Mouse (Mus musculus): ENCODE results near the gene Prkcg.

Gene Prkcg

DNA sequence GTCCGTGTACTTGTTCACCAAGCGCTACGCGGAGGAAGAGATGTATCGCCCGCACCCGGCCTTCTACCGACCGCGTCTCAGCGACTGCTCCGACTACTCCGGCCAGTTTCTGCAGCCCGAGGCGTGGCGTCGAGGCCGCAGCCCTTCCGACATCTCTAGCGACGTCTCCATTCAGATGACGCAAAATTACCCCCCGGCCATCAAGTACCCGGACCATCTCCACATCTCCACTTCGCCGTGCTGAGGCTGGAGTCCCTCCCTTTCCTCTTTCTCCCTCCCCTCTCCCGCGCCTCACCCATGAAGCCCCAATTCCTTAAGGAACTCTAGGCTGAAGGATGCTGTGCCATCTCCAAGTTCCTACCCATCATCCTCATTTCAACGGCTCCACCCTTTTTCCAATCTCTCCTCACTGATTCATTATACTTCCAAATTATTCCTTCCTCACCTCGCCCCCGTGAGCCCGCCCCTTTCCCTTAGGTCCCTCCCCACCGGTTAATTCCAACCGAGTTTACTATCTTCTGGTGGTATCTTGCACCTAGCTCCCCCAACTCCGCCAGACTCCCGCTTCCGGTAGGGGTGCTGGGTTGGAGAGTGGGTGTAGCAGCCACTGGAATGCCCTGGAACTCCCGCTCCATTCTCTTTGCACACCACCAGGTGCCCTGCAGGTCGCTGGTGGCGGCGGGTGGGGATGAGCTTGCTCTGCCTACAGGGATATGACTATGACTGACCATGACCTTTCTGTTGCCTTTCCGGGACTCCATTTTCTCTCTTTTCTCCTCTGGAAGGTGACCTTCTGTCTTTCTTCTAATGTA, 77.9 kb downstream of the Prkcg start:
- DNase-seq (ENCODE audit: low spot score): no peak

DNA sequence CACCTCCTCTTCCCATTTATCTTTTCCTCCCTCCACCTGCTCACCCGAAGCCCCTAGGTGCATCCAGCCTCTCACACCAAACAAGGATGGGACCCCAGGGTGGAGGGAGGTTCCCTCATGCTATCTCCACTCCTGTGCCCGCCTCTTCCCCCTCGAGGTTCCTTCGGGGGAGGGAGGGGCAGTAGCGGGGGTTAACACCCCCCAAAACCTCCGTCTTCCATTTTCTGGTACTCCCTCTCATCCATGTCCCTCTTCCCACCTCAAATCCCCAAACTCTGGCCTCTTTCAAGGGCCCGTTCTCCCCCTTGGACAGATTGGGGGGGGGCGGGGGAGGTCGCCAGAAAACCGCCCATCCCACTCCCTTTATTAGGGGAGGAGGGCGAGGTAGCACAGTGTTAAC, 78.6 kb downstream of the Prkcg start:
- no peak for DNase-seq (ENCODE audit: low spot score)

DNA sequence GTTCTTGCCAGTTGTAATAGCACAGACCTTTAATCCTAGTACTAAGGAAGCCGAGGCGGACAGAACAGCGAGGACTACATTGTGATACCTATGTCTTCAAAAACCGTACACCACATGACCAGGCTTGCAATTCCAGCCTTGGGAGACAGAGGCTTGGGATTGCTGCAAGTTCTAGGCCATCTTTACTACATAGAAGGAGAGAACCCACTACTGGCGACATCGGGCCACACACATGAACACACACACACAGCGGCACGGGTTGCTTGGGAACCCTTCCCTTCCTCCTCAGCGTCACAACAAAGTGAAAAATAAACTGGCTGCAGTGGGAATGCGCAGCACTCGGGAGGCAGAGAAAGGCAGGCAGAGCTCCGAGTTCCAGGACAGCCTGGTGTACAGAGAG, 79.3 kb downstream of the Prkcg start:
- no peak for DNase-seq (ENCODE audit: low spot score)

DNA sequence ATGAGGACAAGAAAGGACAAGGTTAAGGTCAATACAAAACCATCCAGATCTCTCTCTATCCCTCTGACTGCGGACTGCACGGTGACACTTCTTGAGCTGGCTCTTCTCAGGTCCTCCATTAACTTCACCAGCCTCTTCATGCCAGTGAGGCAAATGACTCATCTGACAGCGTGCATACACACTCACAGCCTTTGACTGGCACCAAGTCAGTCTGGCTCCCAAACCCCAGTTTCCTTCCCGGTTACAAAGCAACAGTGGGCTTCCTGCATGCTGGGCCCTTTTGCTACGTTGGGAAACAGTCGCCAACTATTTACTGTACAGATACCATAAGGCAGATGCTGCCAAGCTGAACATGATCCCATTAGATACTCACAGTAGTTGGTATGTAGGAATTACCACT, 80.2 kb downstream of the Prkcg start:
- DNase-seq (ENCODE audit: low spot score): no peak

GRCm38 (mm10) chr7:3370407-3370806, 81.4 kb downstream of the Prkcg start:
- no peak for DNase-seq (ENCODE audit: low spot score)

DNA sequence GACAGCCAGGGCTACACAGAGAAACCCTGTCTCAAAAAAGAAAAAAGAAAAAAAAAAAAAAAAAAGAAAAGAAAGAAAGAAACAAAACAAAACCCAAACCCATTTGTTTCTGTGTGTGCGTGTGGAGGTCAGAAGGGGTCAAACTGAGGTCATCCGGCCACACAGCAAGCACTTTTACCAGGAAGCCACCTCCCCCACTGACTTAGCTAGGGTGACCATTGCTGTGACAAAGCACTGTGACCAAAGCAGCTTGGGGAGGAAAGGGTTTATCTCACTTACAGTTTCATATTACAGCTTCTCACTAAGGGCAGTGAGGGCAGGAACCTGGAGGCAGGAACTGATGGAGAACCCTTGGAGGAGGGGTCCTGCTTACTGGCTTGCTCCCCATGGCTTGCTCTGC, 83.4 kb downstream of the Prkcg start:
- no peak for DNase-seq (ENCODE audit: low spot score)

GRCm38 (mm10) chr7:3373754-3374153, 84.8 kb downstream of the Prkcg start:
- DNase-seq (ENCODE audit: low spot score): no peak

DNA sequence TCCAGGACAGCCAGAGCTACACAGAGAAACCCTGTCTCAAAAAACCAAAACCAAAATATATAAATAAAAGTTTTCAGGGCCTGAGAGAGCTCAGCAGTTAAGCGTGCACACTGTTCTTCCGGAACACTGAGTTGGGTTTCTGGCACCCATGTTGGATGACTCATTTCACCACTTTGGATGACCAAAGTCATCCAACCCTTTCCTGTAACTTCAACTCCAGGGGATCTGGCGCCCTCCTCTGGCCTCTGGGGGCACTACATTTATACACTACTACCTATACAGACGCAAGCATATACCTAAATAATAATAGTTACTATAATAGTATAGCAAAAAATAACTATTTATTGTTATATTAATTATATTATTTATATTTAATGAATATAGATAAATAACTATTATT, 87.9 kb downstream of the Prkcg start:
- DNase-seq (ENCODE audit: low spot score): peak; percentile 68

Data from urinary bladder, postnatal 14 days (tissue).